Mouse (Mus musculus): ENCODE measurements at regions not wholly inside any gene's neighbourhood (a gene's known extent, or its start where the extent isn't known, plus 50 kb on each side); places are given as distances from the start of the nearest gene placed in this dataset.

- no peak for DNase-seq (ENCODE audit: low read depth)
These were observed 116.0 kb upstream of the Smad1 start for GRCm38 (mm10) chr8:79515282-79515783.

- DNase-seq (ENCODE audit: low read depth): no peak
These were observed 115.4 kb upstream of the Smad1 start for GRCm38 (mm10) chr8:79514655-79515278.

- DNase-seq (ENCODE audit: low read depth): no peak
These were observed 109.3 kb upstream of the Smad1 start for GRCm38 (mm10) chr8:79508597-79508996.

- DNase-seq (ENCODE audit: low read depth): no peak
These were observed 106.1 kb upstream of the Smad1 start for GRCm38 (mm10) chr8:79505381-79505780.

- DNase-seq (ENCODE audit: low read depth): no peak
These were observed 104.6 kb upstream of the Smad1 start for GRCm38 (mm10) chr8:79503906-79504305.

- DNase-seq (ENCODE audit: low read depth): no peak
These were observed 102.7 kb upstream of the Smad1 start for GRCm38 (mm10) chr8:79502062-79502461.

GRCm38 (mm10) chr8:79501238-79501637 is 101.9 kb upstream of the Smad1 start:
- no peak for DNase-seq (ENCODE audit: low read depth)

- DNase-seq (ENCODE audit: low read depth): no peak
These were observed 99.9 kb upstream of the Smad1 start for GRCm38 (mm10) chr8:79499258-79499657.

- no peak for DNase-seq (ENCODE audit: low read depth)
These were observed 99.3 kb upstream of the Smad1 start for GRCm38 (mm10) chr8:79498611-79499010.

GRCm38 (mm10) chr8:79491156-79491698 is 91.9 kb upstream of the Smad1 start:
- no peak for DNase-seq (ENCODE audit: low read depth)

GRCm38 (mm10) chr8:79490739-79491138 is 91.4 kb upstream of the Smad1 start:
- DNase-seq (ENCODE audit: low read depth): no peak

GRCm38 (mm10) chr8:79488861-79489260 is 89.5 kb upstream of the Smad1 start:
- DNase-seq (ENCODE audit: low read depth): peak; percentile 8

- no peak for DNase-seq (ENCODE audit: low read depth)
These were observed 88.3 kb upstream of the Smad1 start for GRCm38 (mm10) chr8:79487597-79487996.

- DNase-seq (ENCODE audit: low read depth): no peak
These were observed 80.0 kb upstream of the Smad1 start for GRCm38 (mm10) chr8:79479326-79479725.

GRCm38 (mm10) chr8:79476012-79476411 is 76.7 kb upstream of the Smad1 start:
- no peak for DNase-seq (ENCODE audit: low read depth)

GRCm38 (mm10) chr8:79474679-79475078 is 75.4 kb upstream of the Smad1 start:
- DNase-seq (ENCODE audit: low read depth): no peak

GRCm38 (mm10) chr8:79452101-79452500 is 52.8 kb upstream of the Smad1 start:
- DNase-seq (ENCODE audit: low read depth): no peak

- no peak for DNase-seq (ENCODE audit: low read depth)
These were observed 50.1 kb upstream of the Smad1 start for GRCm38 (mm10) chr8:79449453-79449852.
